Mouse (Mus musculus): ENCODE data around the gene Nfe2l2.

DNA sequence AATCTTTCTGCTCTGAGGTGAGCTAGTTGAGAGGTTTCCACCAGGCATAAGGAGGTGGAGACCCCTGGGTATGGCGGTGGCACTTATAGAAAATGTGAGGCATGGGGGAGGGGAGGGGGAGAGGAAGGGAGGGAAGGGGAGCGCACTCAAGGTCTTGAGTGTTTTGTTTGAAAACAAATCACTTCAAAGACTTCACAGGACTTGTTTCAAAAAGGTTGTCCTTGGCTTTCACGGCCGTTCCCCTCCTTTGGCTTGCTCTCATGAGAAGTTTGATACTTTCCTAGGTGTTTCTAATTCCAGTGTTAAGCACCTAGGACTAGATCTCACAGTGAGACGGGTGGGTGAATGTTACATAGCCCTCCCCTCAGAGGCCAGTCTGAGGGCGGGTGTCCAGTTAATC, 47.5 kb upstream of the Nfe2l2 start:
- TF ChIP-seq POLR2A (IDR thresholded peaks at IDR 0.05; ENCODE audit: extremely low read depth, insufficient read depth, low read length) = no peak
- TF ChIP-seq CTCF (IDR thresholded peaks at IDR 0.05; ENCODE audit: extremely low read depth, insufficient read depth, low read length) = no peak
